Mouse (Mus musculus) right cerebral cortex, postnatal 4 days (tissue): Measurements from ENCODE around the gene Rbms3.

ENCODE experiments used
- DNase-seq: peaks from one replicate; pipeline ENCODE4 v3.0.0-alpha.2; 2022

The Rbms3 gene

DNA sequence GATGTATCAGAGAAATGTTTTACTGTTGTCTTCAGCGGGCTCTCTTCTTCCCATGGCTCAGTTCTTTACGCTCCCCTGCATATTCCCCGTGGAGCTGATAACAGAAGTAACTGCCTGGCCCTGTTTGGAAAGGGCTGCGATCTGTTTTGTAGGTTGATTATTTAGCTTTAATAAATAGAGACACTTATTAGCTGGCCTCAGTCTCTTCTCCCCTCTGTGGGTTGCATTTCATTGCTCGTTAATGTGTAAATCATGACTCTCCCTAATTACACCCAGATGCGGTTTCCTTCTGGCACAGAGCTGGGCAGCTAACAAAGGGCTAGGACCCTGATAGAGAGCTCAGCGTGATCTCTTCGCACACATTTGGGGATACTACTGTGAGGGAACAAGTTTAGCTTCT is 1073.1 kb downstream of the Rbms3 start:
- no peak for DNase-seq

GRCm38 (mm10) chr9:116553181-116553580 is 1076.5 kb downstream of the Rbms3 start:
- DNase-seq, result no peak

DNA sequence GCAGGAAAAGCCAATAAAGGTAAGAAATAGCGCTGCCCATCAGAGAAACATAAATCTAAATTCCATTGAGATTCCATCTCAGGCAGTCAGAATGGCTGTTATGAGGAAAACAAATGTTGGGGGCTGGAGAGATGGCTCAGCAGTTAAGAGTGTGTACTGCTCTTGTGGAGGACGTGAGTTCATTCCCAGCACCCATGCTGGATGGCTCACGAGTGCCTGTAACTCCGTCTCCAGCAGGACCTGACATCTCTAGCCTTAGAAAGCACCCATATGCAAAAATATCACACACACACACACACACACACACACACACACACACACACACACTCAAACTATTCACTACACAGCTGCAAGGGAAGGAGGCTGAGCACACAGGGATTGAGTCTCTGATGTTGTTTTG is 1083.6 kb downstream of the Rbms3 start:
- DNase-seq, result no peak

DNA sequence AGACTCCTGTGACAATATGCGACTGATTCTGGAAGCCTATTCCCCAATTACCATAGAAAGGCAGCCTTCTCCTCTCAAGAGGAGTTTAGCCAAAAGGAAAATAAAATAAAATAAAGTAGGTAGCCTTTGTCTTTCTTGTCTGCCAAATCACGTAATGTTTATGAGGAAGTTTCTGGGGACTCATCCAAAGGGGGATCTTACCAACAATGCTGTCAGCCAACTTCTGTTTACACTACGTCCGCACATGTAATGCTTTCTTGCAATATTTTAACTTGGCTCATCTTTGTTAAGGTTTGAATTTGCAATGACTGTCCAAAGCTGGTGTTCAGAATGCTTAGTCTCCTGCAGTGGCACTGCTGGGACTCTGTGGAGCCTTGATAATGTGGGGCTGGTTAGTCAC is 1086.9 kb downstream of the Rbms3 start:
- DNase-seq, result no peak

DNA sequence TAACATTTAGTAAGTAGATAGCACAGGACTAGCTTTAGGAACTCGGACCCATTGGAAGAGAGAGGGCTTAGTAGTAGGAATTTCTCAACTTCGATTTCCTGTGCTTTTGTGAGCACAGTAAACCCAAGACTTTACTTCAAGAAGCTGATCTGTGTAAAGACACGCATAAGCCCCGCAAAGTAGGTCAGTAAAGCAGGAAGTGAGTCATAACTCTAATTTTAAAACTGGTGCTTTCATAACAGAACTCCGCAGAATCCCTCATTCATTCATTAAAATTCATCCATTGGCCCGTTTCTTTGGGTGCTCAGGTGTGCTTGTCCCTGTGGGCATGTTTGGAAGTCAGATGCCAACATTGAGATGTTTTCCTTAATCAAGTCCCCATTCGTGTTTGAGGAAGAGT is 1087.7 kb downstream of the Rbms3 start:
- no peak for DNase-seq

DNA sequence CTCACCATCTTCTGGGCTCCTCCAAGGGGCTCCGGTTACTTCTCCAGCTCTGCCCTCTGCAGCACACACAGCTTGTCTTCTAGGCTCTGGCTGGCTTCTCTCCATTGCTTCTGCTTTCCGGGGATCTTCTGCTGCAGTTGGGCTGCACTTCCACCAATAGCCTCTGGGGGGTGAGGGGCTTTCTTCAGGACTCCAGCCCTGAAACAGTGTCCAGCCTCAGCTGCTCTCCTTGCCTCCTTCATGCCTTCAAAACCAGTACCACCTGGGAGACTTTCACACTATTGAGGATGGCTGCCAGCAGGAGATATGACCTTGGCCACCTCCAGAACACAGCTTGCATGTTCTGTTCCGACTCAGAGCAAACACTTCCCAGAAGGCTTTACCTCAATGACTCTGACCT is 1094.0 kb downstream of the Rbms3 start:
- no peak for DNase-seq

DNA sequence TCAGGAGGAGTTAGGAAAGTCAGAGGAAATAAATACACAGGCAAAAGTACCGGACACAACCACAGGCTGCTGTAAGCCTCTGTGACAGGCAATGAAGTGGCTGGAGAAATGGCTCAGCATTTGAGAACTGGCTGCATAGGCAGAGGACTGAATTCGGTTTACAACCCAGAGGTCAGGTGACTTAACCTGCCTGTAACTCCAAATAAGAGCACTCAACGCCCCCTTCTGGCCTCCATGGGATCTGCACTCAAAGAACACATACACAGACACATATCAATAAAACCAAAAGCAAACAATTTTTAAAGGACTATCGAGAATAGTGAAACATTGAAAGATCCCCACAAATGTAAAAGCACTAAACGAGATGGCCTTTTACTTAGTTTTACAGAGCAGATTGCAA is 1096.3 kb downstream of the Rbms3 start:
- no peak for DNase-seq

GRCm38 (mm10) chr9:116531121-116531520 is 1098.6 kb downstream of the Rbms3 start:
- DNase-seq, result no peak

GRCm38 (mm10) chr9:116524386-116524785 is 1105.3 kb downstream of the Rbms3 start:
- no peak for DNase-seq
